Mouse (Mus musculus) ES-Bruce4 (cell line): ENCODE measurements around the gene Cryaa. TPM values are rescaled to one million over a fixed set of nuclear protein-coding genes. Genes with fewer than 3 reads are reported as not detected.
A peak's percentile ranks its signal among the peaks of the same experiment; 100 is the strongest.

Source experiments
- H3K27ac ChIP-seq: 2 replicates; pipeline ENCODE4 v1.5.1; 2012; ENCODE audit warnings: low read length, inconsistent platforms; ENCODE audit not compliant: insufficient read depth
- H3K27me3 ChIP-seq: 2 replicates; pipeline ENCODE4 v1.6.1; 2012; ENCODE audit warnings: mild to moderate bottlenecking, low read length, inconsistent platforms; ENCODE audit not compliant: control insufficient read depth, poor library complexity, insufficient read depth, severe bottlenecking
- H3K36me3 ChIP-seq: 2 replicates; pipeline ENCODE4 v1.6.1; 2012; ENCODE audit warnings: inconsistent platforms, mild to moderate bottlenecking, low read length, moderate library complexity; ENCODE audit not compliant: control insufficient read depth, poor library complexity, insufficient read depth, severe bottlenecking
- H3K4me1 ChIP-seq: one replicate; pipeline ENCODE4 v1.8.1; 2011; ENCODE audit warnings: low read length; ENCODE audit not compliant: control insufficient read depth, insufficient read depth
- H3K4me3 ChIP-seq: 2 replicates; pipeline ENCODE4 v1.5.1; 2011; ENCODE audit warnings: low read depth, mild to moderate bottlenecking, low read length
- H3K9ac ChIP-seq: 2 replicates; pipeline ENCODE4 v1.6.1; 2012; ENCODE audit warnings: low read depth, mild to moderate bottlenecking, inconsistent platforms; ENCODE audit not compliant: poor library complexity, severe bottlenecking
- H3K9me3 ChIP-seq: replicated peaks from 2 replicates; pipeline ENCODE4 v1.6.1; 2012; ENCODE audit warnings: mild to moderate bottlenecking, low read length, inconsistent platforms; ENCODE audit not compliant: control insufficient read depth, poor library complexity, insufficient read depth, severe bottlenecking
- CTCF ChIP-seq: IDR thresholded peaks from one replicate; pipeline ENCODE4 v1.8.1; 2011; ENCODE audit warnings: low read depth, low read length
- EP300 ChIP-seq: IDR thresholded peaks from 2 replicates; pipeline ENCODE4 v1.6.1; 2011; ENCODE audit warnings: low read depth, low read length; ENCODE audit not compliant: insufficient read depth
- POLR2A ChIP-seq: IDR thresholded peaks from one replicate; pipeline ENCODE4 v1.8.1; 2011; ENCODE audit warnings: low read length; ENCODE audit not compliant: insufficient read depth
- polyA plus RNA-seq: library from polyadenylated mRNA; stranded (reverse); fragments of >200 nt; gene quantifications from 2 replicates; pipeline ENCODE4 v1.2.4, GENCODE M21; 2011; ENCODE audit warnings: low read depth; ENCODE audit not compliant: missing spikeins, insufficient read depth, insufficient read length

Gene Cryaa
- polyA plus RNA-seq, 1 experiment, result not detected

DNA sequence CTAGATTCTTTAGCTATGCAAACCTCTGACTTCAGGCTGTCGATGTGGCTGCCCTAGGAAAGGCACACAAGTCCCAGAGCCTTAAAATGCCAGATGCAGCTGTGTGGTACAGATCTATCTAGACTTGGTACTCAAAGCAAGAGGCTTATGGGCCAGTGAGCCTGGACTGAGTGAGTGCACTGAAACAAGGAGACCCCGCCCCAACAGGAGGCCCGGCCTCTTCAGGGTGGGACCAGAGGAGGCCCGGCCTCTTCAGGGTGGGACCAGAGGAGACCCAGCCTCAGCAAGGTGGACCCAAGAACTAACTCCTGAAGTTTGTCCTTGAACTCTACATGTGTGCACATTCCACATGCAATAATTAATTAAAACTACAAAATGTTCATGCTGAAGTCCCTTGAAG is 34.7 kb upstream of the Cryaa start:
- Histone ChIP-seq H3K9ac (no peak overlapping the region), H3K4me1 (no peaks in the 10 kb centered on the region), H3K27me3 (no peaks in the 10 kb centered on the region), H3K27ac (no peak overlapping the region), H3K9me3 (no peaks in the 10 kb centered on the region), H3K36me3 (peaks cover 8% of the 10 kb centered on the region), H3K4me3 (no peak overlapping the region; the same call in 1 of the 2 replicates)
- TF ChIP-seq EP300 (no peak), POLR2A (no peak), CTCF (no peak)

- Histone ChIP-seq H3K4me3 (no peak overlapping the region), H3K9ac (no peak overlapping the region), H3K27me3 (no peaks in the 10 kb centered on the region), H3K9me3 (no peaks in the 10 kb centered on the region), H3K27ac (no peak overlapping the region), H3K36me3 (peaks cover 40% of the 10 kb centered on the region), H3K4me1 (no peaks in the 10 kb centered on the region)
- TF ChIP-seq EP300 (no peak), POLR2A (no peak), CTCF (no peak)
These were observed 31.2 kb upstream of the Cryaa start for GRCm38 (mm10) chr17:31646199-31647002.

DNA sequence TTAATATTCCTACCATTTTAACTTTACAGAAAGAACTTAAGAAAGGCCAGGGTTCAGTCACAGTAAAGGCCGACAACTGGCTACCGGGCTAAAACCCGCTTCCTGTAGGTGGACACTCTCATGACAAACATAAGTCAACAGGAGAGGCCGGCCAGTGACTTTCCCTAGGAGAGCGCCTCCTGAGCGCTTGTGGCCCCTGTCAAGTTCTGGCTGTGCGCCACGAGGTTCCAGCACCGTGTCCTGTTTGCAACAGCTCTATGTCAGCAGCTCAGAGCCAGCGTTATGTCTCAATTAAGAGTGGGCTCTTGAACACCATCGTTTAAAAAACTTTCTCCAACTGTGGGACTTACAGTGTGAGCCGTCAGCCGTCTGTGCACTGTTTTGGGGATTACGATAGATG is 25.5 kb upstream of the Cryaa start:
- Histone ChIP-seq H3K4me1 (no peaks in the 10 kb centered on the region), H3K27ac (no peak overlapping the region), H3K36me3 (peaks cover 87% of the 10 kb centered on the region), H3K9me3 (no peaks in the 10 kb centered on the region), H3K4me3 (no peak overlapping the region), H3K27me3 (no peaks in the 10 kb centered on the region), H3K9ac (no peak overlapping the region)
- TF ChIP-seq CTCF (no peak), POLR2A (no peak), EP300 (no peak)

- Histone ChIP-seq H3K27ac (no peak overlapping the region), H3K4me1 (no peaks in the 10 kb centered on the region), H3K36me3 (peaks cover 79% of the 10 kb centered on the region), H3K4me3 (no peak overlapping the region), H3K9ac (no peak overlapping the region), H3K27me3 (no peaks in the 10 kb centered on the region), H3K9me3 (no peaks in the 10 kb centered on the region)
- TF ChIP-seq EP300 (no peak), CTCF (no peak), POLR2A (no peak)
These were observed 24.3 kb upstream of the Cryaa start for GRCm38 (mm10) chr17:31653277-31653676.

DNA sequence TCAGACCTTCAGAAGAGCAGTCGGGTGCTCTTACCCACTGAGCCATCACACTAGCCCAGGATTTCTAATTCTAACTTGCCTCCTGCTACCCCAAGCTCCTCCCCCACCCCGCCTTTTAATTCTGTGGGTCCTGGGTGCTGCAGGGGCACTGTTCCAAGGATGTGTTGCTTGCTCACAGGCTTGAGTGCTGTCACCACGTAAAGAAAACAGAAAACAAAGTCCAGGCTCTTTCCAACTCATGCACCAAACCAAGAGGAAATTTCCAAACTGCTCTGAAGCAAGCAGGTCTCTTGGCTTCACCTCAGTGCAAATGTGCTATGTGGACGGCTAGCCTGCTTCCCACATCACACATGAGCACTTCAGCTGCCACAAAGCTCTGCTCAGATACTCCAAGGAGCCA is 22.2 kb upstream of the Cryaa start:
- no peak for TF ChIP-seq EP300
- no peak for TF ChIP-seq CTCF
- no peak for TF ChIP-seq POLR2A
- Histone ChIP-seq H3K9ac (no peak overlapping the region), H3K9me3 (no peaks in the 10 kb centered on the region), H3K27me3 (no peaks in the 10 kb centered on the region), H3K27ac (no peak overlapping the region), H3K4me3 (no peak overlapping the region), H3K4me1 (no peaks in the 10 kb centered on the region), H3K36me3 (peaks cover 61% of the 10 kb centered on the region)

DNA sequence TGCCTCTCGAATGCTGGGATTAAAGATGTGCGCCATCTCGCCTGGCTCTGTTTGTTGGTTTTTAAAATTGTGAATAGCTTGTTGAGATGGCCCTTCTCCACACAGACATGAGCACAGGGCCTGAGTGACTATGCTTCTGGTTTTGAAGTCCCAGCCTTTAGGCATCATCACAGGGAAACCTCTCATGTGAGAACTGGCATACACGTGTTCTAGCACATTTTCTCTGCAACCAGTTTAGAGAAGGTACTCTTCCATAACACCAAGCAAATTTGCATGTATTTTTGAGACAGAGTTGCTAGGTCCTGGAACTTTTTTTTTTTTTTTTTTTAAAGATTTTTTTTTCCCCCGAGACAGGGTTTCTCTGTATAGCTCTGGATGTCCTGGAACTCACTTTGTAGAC is 20.9 kb upstream of the Cryaa start:
- Histone ChIP-seq H3K36me3 (peaks cover 48% of the 10 kb centered on the region), H3K9ac (no peak overlapping the region), H3K27me3 (no peaks in the 10 kb centered on the region), H3K9me3 (no peaks in the 10 kb centered on the region), H3K4me1 (no peaks in the 10 kb centered on the region), H3K4me3 (peak overlapping the region; percentile 19; the same call in 1 of the 2 replicates), H3K27ac (no peak overlapping the region)
- TF ChIP-seq CTCF (no peak), POLR2A (no peak), EP300 (no peak)
